Mouse (Mus musculus) limb, embryonic 11.5 days (tissue): Measurements from ENCODE around the gene Itga6. TPM values are rescaled to one million over a fixed set of nuclear protein-coding genes. Genes with fewer than 3 reads are reported as not detected.

Experiments
- polyA plus RNA-seq: library from polyadenylated mRNA; unstranded; fragments of >200 nt; fragmentation: Nextera tagmentation; extraction: Ambion mirVana; gene quantifications from 2 replicates; pipeline ENCODE4 v1.2.1, GENCODE M21; 2014

Itga6 gene
- polyA plus RNA-seq, 1 experiment from 2014 or later: 28.0 TPM

Other genes with a start within 250 kb of the Itga6 start
- gene Dlx1, start 217.5 kb upstream of the Itga6 start, polyA plus RNA-seq: 5.8 and 6.3 TPM in 2 replicates
- gene Dlx2, start 198.9 kb upstream of the Itga6 start, polyA plus RNA-seq: 5.6 and 7.3 TPM in 2 replicates
- 47.3 and 49.1 TPM in 2 replicates for gene Pdk1, start 127.6 kb downstream of the Itga6 start, polyA plus RNA-seq
- gene Rapgef4, start 235.6 kb downstream of the Itga6 start, polyA plus RNA-seq: 0.88 and 1.6 TPM in 2 replicates